Mouse (Mus musculus) neural tube, embryonic 10.5 days (tissue): ENCODE results near the gene Apaf1.
A peak's percentile ranks its signal among the peaks of the same experiment; 100 is the strongest.

Experiments used
- DNase-seq: peaks from one replicate; pipeline ENCODE4 v3.0.0-alpha.2; 2017; ENCODE audit warnings: low spot score; ENCODE audit errors: extremely low spot score

The Apaf1 gene

DNA sequence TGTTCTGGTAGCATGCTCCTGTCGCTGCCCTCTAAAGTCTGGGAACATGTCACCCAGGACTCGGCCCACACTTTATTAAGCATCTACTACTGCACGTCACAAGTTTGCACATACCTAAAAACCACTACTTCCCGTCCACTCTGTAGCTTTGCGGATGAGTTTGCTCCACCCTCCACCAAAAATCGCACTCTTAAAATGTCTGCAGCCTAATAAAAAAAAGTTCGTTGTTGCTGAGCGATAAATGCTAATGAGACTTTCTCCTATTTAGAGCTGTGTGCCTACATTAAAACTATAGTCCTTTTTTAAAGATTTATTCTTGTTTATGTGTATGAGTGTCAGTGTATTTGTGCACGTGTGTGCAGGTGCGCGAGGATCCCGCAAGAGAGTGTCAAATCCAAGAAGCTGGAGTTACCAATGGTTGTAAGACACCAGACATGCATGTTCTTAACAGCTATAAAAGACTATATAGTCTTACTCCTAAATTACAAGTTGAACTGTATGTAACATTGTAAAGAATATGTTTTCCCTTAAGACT lies 890 bp upstream of the Apaf1 start:
- DNase-seq: no peak

- no peak for DNase-seq
These were observed 537 bp downstream of the Apaf1 start for GRCm38 (mm10) chr10:91081959-91082507.

DNA sequence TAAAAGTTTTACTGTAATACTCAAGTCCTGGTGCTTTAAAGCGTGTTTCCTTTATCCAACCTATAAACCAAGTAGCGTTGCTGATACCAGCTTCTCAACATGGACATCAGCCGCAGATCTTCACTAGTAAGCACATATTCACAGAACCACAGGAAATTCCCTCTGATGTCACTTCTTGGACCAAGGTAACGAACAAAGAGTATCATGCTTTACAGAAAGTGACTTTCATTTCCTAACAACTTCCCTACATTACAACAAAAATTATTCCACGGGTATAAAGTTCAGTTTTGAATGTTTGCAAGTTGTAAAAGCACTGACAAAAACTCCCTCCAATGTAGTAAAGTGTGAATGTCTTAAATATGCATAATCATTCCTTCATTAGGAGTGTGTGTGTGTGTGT lies 2.0 kb downstream of the Apaf1 start:
- no peak for DNase-seq

- DNase-seq: no peak
These were observed 5.9 kb downstream of the Apaf1 start for GRCm38 (mm10) chr10:91076667-91077066.

GRCm38 (mm10) chr10:91073345-91073744 lies 9.2 kb downstream of the Apaf1 start:
- DNase-seq: no peak

- no peak for DNase-seq
These were observed 10.8 kb downstream of the Apaf1 start for GRCm38 (mm10) chr10:91071768-91072167.

DNA sequence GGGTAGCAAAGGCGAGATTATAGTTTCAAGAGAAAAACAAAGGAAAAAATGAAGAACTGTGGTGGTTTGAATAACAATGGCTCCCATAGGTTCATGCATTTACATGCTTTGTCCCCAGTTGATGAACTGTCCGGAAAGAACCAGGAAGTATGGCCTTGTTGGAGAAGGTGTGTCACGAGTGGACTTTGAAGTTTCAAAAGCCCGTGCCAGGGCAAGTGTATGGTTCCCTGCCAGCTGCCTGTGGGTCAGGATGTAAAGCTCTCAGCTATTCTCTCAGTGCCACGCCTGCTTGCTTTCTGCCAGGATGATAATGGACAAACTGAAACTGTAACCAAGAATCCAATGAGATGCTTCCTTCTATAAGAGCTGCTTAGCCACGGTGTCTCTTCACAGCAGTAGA lies 20.2 kb downstream of the Apaf1 start:
- no peak for DNase-seq

DNA sequence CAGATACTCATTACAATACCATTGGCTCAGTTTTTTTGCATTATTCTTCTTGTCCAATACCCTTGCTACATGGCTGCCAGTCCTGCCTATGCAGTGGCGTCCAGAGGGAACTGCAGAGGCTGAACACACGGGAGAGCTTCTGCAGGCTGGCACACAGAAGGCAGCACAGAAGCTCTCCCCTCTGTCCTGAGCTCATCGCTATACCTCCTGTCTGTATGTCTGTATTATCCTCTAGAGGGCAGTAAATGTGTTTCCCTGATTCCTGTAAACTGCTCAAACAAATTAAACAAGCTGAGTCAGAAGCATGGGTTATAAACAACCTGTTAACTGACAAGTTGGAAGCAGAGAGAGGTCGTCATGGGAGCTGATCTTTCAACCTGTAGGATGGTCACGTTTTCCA lies 21.8 kb downstream of the Apaf1 start:
- no peak for DNase-seq

- no peak for DNase-seq
These were observed 29.8 kb downstream of the Apaf1 start for GRCm38 (mm10) chr10:91052734-91053133.

DNA sequence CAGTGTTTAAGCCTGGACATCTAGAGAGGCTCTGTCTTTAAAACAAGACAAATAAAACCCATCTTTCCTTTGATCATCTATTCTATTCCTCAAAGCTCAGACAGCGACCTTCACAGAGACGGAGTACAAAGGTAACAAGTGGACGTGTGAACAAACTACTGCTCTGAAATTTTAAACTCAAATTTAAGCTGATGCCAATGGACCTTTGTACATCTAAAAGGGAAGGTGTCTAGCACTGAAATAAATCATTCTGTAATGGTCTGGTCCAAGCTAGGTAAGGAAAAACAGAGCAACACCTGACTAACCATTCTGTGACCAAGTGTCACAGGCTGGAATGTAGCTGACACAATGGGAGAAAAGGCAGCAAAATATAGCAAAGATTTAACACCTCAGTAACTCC lies 31.4 kb downstream of the Apaf1 start:
- no peak for DNase-seq

- no peak for DNase-seq
These were observed 32.9 kb downstream of the Apaf1 start for GRCm38 (mm10) chr10:91049696-91050095.

GRCm38 (mm10) chr10:91033942-91034341 lies 48.6 kb downstream of the Apaf1 start:
- DNase-seq: peak; percentile 70

GRCm38 (mm10) chr10:91032399-91032798 lies 50.2 kb downstream of the Apaf1 start:
- DNase-seq: peak; percentile 81

GRCm38 (mm10) chr10:91031176-91031575 lies 51.4 kb downstream of the Apaf1 start:
- DNase-seq: no peak

DNA sequence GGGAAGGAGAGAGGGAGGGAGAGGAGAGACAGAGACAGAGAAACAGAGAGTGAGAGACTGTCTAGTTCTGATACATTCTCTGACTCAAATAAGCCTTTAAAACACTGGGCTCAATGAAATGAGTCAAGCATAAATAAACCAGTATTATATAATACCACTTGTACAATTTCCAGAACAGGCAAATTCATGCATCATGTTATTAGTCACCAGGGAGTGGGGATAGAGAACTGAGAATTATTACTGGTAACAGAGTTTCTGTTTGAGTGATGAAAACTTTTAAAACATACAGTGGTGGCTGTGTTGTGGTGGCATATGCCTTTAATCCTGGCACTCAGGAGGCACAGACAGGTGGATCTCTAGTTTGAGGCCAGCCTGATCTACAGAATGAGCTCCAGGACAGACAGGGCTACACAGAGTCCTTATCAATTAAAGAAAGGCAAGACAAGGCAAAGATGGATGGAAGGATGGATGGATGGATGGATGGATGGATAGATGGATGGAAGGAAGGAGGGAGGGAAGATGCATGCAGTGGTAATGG lies 53.5 kb downstream of the Apaf1 start:
- no peak for DNase-seq

DNA sequence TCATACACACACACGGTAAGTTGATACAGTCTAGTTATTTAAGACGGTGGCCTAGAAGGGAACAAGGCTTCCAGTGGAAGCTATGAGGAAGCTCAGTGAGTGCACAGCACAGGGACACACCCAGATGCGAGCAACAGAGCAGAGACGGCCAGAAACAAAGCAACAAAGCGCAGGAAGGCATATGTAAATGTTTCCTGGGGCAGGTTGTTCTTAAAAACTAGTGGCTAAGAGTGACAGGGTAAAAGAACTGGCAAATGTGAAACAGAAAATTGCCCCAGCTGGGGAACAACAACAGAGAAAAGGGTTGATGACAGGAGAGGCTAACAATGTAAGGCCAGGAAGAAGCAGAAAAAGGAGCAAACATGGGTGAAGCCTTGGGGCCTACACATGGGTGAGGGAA lies 54.6 kb downstream of the Apaf1 start:
- no peak for DNase-seq

GRCm38 (mm10) chr10:91027468-91027867 lies 55.1 kb downstream of the Apaf1 start:
- no peak for DNase-seq

- DNase-seq: no peak
These were observed 76.6 kb downstream of the Apaf1 start for GRCm38 (mm10) chr10:91005858-91006538.

- no peak for DNase-seq
These were observed 81.1 kb downstream of the Apaf1 start for GRCm38 (mm10) chr10:91001421-91001820.

DNA sequence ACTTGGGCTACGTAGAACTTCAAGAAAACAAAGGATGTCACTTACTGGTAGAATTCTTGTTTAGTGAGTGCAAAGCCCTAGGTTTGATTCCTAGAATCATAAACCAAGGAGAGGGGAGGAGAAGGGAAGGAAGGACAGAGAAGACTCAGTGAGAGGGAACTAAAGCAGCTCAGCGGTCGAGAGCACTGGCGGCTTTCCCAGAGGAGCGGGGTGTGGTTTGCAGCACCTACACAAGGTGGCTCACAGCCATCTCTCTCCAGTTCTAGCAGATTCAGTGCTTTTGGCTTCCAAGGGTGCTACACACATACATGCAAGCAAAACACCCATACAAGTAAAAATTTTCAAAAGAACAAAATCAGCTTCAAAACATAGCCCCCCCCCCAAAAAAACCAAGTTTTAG lies 82.7 kb downstream of the Apaf1 start:
- DNase-seq: no peak

GRCm38 (mm10) chr10:90993869-90994268 lies 88.7 kb downstream of the Apaf1 start:
- DNase-seq: no peak

DNA sequence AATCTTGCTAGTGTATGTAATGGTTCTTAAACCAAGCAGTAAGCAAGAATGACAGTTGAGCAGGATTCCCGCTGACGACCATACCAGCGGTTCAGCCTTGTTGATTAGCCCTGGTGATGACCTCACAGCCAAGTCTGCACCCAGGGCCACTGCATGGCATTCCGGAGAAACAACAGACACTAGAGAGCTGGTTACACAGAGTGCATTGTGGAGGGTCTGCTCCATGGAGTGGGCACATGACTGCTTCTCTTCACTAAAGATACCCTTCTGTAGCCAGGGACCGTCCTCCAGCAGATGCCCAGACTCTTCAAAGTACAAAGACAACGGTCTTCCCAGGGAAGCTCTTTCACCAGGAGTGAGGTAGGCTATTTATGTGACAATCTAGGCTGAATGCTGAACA lies 90.3 kb downstream of the Apaf1 start:
- DNase-seq: no peak

GRCm38 (mm10) chr10:90990340-90990739 lies 92.2 kb downstream of the Apaf1 start:
- DNase-seq: no peak
